Mouse (Mus musculus) CH12.LX (cell line): ENCODE measurements around the gene Foxn1. TPM values are rescaled to one million over a fixed set of nuclear protein-coding genes. Genes with fewer than 3 reads are reported as not detected.
A peak's percentile ranks its signal among the peaks of the same experiment; 100 is the strongest.

Experiments used
- DNase-seq: peaks from one replicate; pipeline ENCODE4 v3.0.0-alpha.2; 2013; ENCODE audit errors: extremely low read depth
- H3K27ac ChIP-seq: 2 replicates; pipeline ENCODE4 v1.5.1; 2012; ENCODE audit warnings: low read depth, mild to moderate bottlenecking, control low read depth, moderate library complexity; ENCODE audit not compliant: insufficient read depth
- H3K27me3 ChIP-seq: replicated peaks from 2 replicates; pipeline ENCODE3; 2012; ENCODE audit warnings: inconsistent platforms
- H3K36me3 ChIP-seq, 2 experiments: replicated peaks in 1 of 2; 2 replicates each; pipeline versions ENCODE3 to v1.6.1; 2012; ENCODE audit warnings: inconsistent platforms in 1 of 2, low read length in 1 of 2, mild to moderate bottlenecking in 1 of 2, mixed read lengths in 1 of 2, moderate library complexity in 1 of 2; ENCODE audit not compliant: control insufficient read depth in 1 of 2, insufficient read depth in 1 of 2
- H3K4me1 ChIP-seq, 2 experiments: 2 replicates each; pipeline ENCODE4 v1.6.1; 2012; ENCODE audit warnings: inconsistent platforms in 1 of 2, moderate library complexity in 1 of 2; ENCODE audit not compliant: insufficient read depth in 2 of 2, control insufficient read depth in 1 of 2
- H3K4me2 ChIP-seq: 2 replicates; pipeline ENCODE4 v1.6.1; 2012; ENCODE audit warnings: low read depth, mild to moderate bottlenecking, control low read depth; ENCODE audit not compliant: poor library complexity, insufficient read depth, severe bottlenecking
- H3K4me3 ChIP-seq, 3 experiments: fragments of 150-350 bp in 1 of 3; sonication (generic) in 1 of 3; replicated peaks in 1 of 3; 2 replicates each; pipeline versions ENCODE3 to v1.5.1; 2011 to 2012; ENCODE audit warnings: low read depth in 2 of 3, low read length in 2 of 3, mild to moderate bottlenecking in 2 of 3, moderate library complexity in 2 of 3, control low read depth in 1 of 3, improper control_type of control experiment in 1 of 3, inconsistent platforms in 1 of 3, mixed read lengths in 1 of 3; ENCODE audit not compliant: poor library complexity in 1 of 3
- H3K79me2 ChIP-seq: replicated peaks from 2 replicates; pipeline ENCODE4 v1.6.1; 2012; ENCODE audit warnings: mild to moderate bottlenecking, moderate library complexity; ENCODE audit not compliant: control insufficient read depth, poor library complexity, insufficient read depth, severe bottlenecking; ENCODE audit errors: extremely low read depth
- H3K9ac ChIP-seq: 2 replicates; pipeline ENCODE4 v1.6.1; 2012; ENCODE audit warnings: low read depth, mild to moderate bottlenecking, control low read depth, moderate library complexity; ENCODE audit not compliant: insufficient read depth
- H3K9me3 ChIP-seq: replicated peaks from 2 replicates; pipeline ENCODE3; 2012; ENCODE audit warnings: low read length, inconsistent platforms, mixed read lengths
- BHLHE40 ChIP-seq: IDR thresholded peaks from 2 replicates; pipeline ENCODE4 v1.6.1; 2011; ENCODE audit warnings: mild to moderate bottlenecking, low read depth, low read length, improper control_type of control experiment
- CTCF ChIP-seq, 2 experiments: IDR thresholded peaks in 1 of 2; conservative IDR thresholded peaks in 1 of 2; 2 replicates each; pipeline ENCODE4 v1.5.1; 2011 to 2012; ENCODE audit warnings: low read depth in 2 of 2, low read length in 2 of 2, improper control_type of control experiment in 1 of 2, inconsistent platforms in 1 of 2, mild to moderate bottlenecking in 1 of 2, moderate library complexity in 1 of 2
- ELF1 ChIP-seq: IDR thresholded peaks from 2 replicates; pipeline ENCODE4 v1.6.1; 2014; ENCODE audit warnings: low read depth, mild to moderate bottlenecking, inconsistent platforms, low read length, improper control_type of control experiment
- EP300 ChIP-seq: IDR thresholded peaks from 2 replicates; pipeline ENCODE4 v1.6.1; 2011; ENCODE audit warnings: low read length, improper control_type of control experiment
- IRF4 ChIP-seq: IDR thresholded peaks from 2 replicates; pipeline ENCODE4 v1.6.1; 2014; ENCODE audit warnings: low read depth, mild to moderate bottlenecking, inconsistent platforms, low read length, improper control_type of control experiment
- JUND ChIP-seq: conservative IDR thresholded peaks from 2 replicates; pipeline ENCODE4 v1.6.1; 2011; ENCODE audit warnings: low read depth, low read length, improper control_type of control experiment
- MAX ChIP-seq: IDR thresholded peaks from 2 replicates; pipeline ENCODE4 v1.6.1; 2011; ENCODE audit warnings: low read length, improper control_type of control experiment
- MEF2A ChIP-seq: IDR thresholded peaks from 2 replicates; pipeline ENCODE4 v1.6.1; 2014; ENCODE audit warnings: low read depth, mild to moderate bottlenecking, inconsistent platforms, low read length, improper control_type of control experiment, borderline replicate concordance
- MXI1 ChIP-seq: IDR thresholded peaks from 2 replicates; pipeline ENCODE4 v1.6.1; 2011; ENCODE audit warnings: mild to moderate bottlenecking, low read depth, low read length, improper control_type of control experiment
- POLR2A ChIP-seq: IDR thresholded peaks from 2 replicates; pipeline ENCODE4 v1.6.1; 2011; ENCODE audit warnings: low read depth, mild to moderate bottlenecking, improper control_type of control experiment, low read length
- SIN3A ChIP-seq: IDR thresholded peaks from 2 replicates; pipeline ENCODE4 v1.6.1; 2012; ENCODE audit warnings: low read length, improper control_type of control experiment, inconsistent platforms
- TBP ChIP-seq: conservative IDR thresholded peaks from 2 replicates; pipeline ENCODE4 v1.6.1; 2011; ENCODE audit warnings: low read depth, low read length, improper control_type of control experiment
- USF1 ChIP-seq: IDR thresholded peaks from 2 replicates; pipeline ENCODE4 v1.6.1; 2014; ENCODE audit warnings: low read depth, mild to moderate bottlenecking, inconsistent platforms, low read length, improper control_type of control experiment
- USF2 ChIP-seq: conservative IDR thresholded peaks from 2 replicates; pipeline ENCODE4 v1.6.1; 2011; ENCODE audit warnings: low read depth, low read length, improper control_type of control experiment
- dilution Hi-C: fragments of 300-500 bp; cut with MboI; formaldehyde crosslinking; loops from 2 replicates; pipeline ENCODE4 v1.14.3; 2020; ENCODE audit warnings: low sequenced_read_pairs; ENCODE audit not compliant: extremely low pct_unique_long_range_greater_than_20kb, extremely low pct_ligation_motif_present
- in situ Hi-C: fragments of 300-500 bp; cut with MboI; formaldehyde crosslinking; loops from 3 replicates; pipeline ENCODE4 v1.14.3; 2019; ENCODE audit warnings: low sequenced_read_pairs, low pct_ligation_motif_present, low pct_unique_long_range_greater_than_20kb, mixed read lengths
- polyA plus RNA-seq: library from polyadenylated mRNA; unstranded; fragments of >175 nt; gene quantifications from 2 replicates; pipeline ENCODE4 v1.2.1, GENCODE M21; 2012; ENCODE audit warnings: low read depth; ENCODE audit not compliant: insufficient read length
- total RNA-seq, 2 experiments: library from RNA; depleted of rRNA; stranded (reverse); fragments of 300-350 nt in 1 of 2; fragments of >200 nt in 1 of 2; gene quantifications; 2 replicates each; pipeline ENCODE4 v1.2.3; 2012 to 2014

Gene Foxn1
- total and polyA plus RNA-seq, 3 experiments = not detected

- no peak for DNase-seq
- no peak within 1 kb of the TSS for H3K9ac ChIP-seq
- no peaks in the 10 kb centered on the region for H3K9me3 ChIP-seq
- H3K79me2 ChIP-seq = no peaks in the 10 kb centered on the region
- in situ Hi-C loops (no loop called here), dilution Hi-C loops (no loop called here)
- H3K4me3 ChIP-seq = no peak within 1 kb of the TSS
- H3K27me3 ChIP-seq = peaks cover 77% of the 10 kb centered on the region
- H3K27ac ChIP-seq = no peak within 1 kb of the TSS
- H3K4me1 ChIP-seq = peaks cover 5 to 7% of the 10 kb centered on the region in 2 experiments; a peak in 2 of 4 replicates
- no peaks in the 10 kb centered on the region for H3K36me3 ChIP-seq
- no peak within 1 kb of the TSS for H3K4me2 ChIP-seq
- no peak for TF ChIP-seq USF1
- peak in 1 of 2 experiments; percentile 25; a peak in 1 of 4 replicates for TF ChIP-seq CTCF (conservative IDR thresholded peaks at IDR 0.05 in 1 of 2, IDR thresholded peaks at IDR 0.05 in 1 of 2; ENCODE audit: low read depth in 2 of 2, low read length in 2 of 2)
Observed at GRCm38 (mm10) chr11:78422055-78422819, 35.9 kb upstream of the Foxn1 start, which contains the start of gene Slc13a2. TSS of gene Slc13a2 (minus strand) at chr11:78422217.

GRCm38 (mm10) chr11:78421201-78422009, 35.0 kb upstream of the Foxn1 start:
- dilution Hi-C loops = no loop called here
- TF ChIP-seq JUND = no peak
- TF ChIP-seq MXI1 = no peak
- TF ChIP-seq USF1 = no peak
- no peak for TF ChIP-seq POLR2A
- TF ChIP-seq SIN3A = no peak
- no peak for TF ChIP-seq TBP
- Histone ChIP-seq H3K9ac (no peak overlapping the region), H3K4me2 (no peak overlapping the region), H3K4me3 (no peak overlapping the region), H3K9me3 (no peaks in the 10 kb centered on the region), H3K79me2 (no peaks in the 10 kb centered on the region), H3K4me1 (peaks cover 5 to 7% of the 10 kb centered on the region in 2 experiments; a peak in 2 of 4 replicates), H3K36me3 (no peaks in the 10 kb centered on the region), H3K27ac (no peak overlapping the region), H3K27me3 (peaks cover 77% of the 10 kb centered on the region)
- in situ Hi-C loops = no loop called here
- DNase-seq = no peak

DNA sequence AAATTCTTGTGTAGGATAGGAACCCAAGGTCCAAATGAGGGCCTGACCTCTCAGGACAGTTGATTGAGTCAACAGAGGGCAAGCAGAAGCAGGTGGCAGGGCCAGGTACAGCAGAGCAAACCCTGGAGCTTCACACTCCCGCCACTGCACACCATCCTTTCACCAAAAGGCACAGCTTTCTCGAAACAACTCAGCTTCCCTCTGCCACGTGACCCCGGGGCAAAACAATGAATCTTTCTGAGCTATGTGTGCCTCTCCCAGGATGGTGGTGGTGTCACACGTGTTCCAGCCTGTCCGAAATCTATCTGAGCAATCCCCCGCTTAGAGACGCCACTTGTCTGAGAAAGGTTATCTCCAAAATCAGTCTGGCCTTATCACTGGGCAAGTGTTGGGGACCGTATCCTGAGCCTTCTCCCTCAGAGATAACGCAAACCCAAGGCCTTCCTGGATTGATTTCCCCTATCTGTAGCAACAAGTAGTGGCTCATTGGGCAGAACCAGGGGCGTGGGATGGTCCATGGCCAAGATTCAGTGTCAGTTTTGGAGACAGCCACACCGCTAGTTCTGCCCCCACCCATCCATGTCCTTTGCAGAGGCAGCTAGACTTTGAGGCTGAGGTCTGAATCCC, 34.0 kb upstream of the Foxn1 start:
- in situ Hi-C loops = no loop called here
- Histone ChIP-seq H3K27ac (no peak overlapping the region), H3K36me3 (no peaks in the 10 kb centered on the region), H3K4me3 (no peak overlapping the region), H3K4me2 (no peak overlapping the region), H3K9me3 (no peaks in the 10 kb centered on the region), H3K79me2 (no peaks in the 10 kb centered on the region), H3K4me1 (peaks cover 5 to 7% of the 10 kb centered on the region in 2 experiments; a peak in 2 of 4 replicates), H3K27me3 (peaks cover 81% of the 10 kb centered on the region), H3K9ac (no peak overlapping the region)
- peak; percentile 86 for TF ChIP-seq MAX
- no peak for TF ChIP-seq EP300
- TF ChIP-seq MEF2A = 0 out of 2 replicates have a peak, but pooled peaks have one; percentile 22
- TF ChIP-seq ELF1 = no peak
- TF ChIP-seq SIN3A = no peak; the same call in 1 of the 2 replicates
- peak; percentile 82 for TF ChIP-seq USF1
- peak; percentile 73 for TF ChIP-seq USF2
- TF ChIP-seq IRF4 = peak; percentile 84
- TF ChIP-seq BHLHE40 = peak; percentile 88
- DNase-seq = no peak
- dilution Hi-C loops = no loop called here
